Mouse (Mus musculus) kidney, adult 2 months (tissue): ENCODE data around the gene Nipal4. TPM values are rescaled to one million over a fixed set of nuclear protein-coding genes. Genes with fewer than 3 reads are reported as not detected.

Experiments used
- DNase-seq: peaks from one replicate; pipeline ENCODE4 v3.0.0; 2021
- H3K27ac ChIP-seq: fragments of 200-500 bp; 2 replicates; pipeline ENCODE4 v1.5.1; 2012; ENCODE audit warnings: low read depth, low read length, control low read depth, inconsistent platforms; ENCODE audit not compliant: insufficient read depth
- H3K27me3 ChIP-seq: fragments of 200-500 bp; replicated peaks from 2 replicates; pipeline ENCODE4 v1.6.1; 2012; ENCODE audit warnings: mild to moderate bottlenecking, moderate library complexity, low read length, inconsistent platforms; ENCODE audit not compliant: control insufficient read depth, insufficient read depth
- H3K36me3 ChIP-seq: fragments of 200-500 bp; 2 replicates; pipeline ENCODE4 v1.6.1; 2012; ENCODE audit warnings: mild to moderate bottlenecking, moderate library complexity, low read length, inconsistent platforms; ENCODE audit not compliant: control insufficient read depth, insufficient read depth
- H3K4me1 ChIP-seq: fragments of 200-500 bp; 2 replicates; pipeline ENCODE4 v1.6.1; 2011; ENCODE audit warnings: low read length; ENCODE audit not compliant: control insufficient read depth, insufficient read depth
- H3K4me3 ChIP-seq: fragments of 200-500 bp; 2 replicates; pipeline ENCODE4 v1.5.1; 2011; ENCODE audit warnings: mild to moderate bottlenecking, low read depth, low read length, control low read depth; ENCODE audit not compliant: insufficient read depth
- CTCF ChIP-seq: fragments of 200-500 bp; conservative IDR thresholded peaks from 2 replicates; pipeline ENCODE4 v1.5.1; 2011; ENCODE audit warnings: low read depth, mild to moderate bottlenecking, control low read depth, low read length, moderate library complexity, mixed read lengths; ENCODE audit not compliant: insufficient read depth, insufficient read length
- POLR2A ChIP-seq: fragments of 200-500 bp; IDR thresholded peaks from one replicate; pipeline ENCODE4 v1.6.1; 2011; ENCODE audit warnings: low read depth, low read length, control low read depth
- WGBS: fragments of 180-500 bp; shearing (Covaris S2); methylation state at CpG from one replicate; pipeline ENCODE4 v1.1.7; 2018; 5-methylcytosine and 5-hydroxymethylcytosine counted together
- polyA plus RNA-seq: library from polyadenylated mRNA; depleted of rRNA; stranded (reverse); fragments of >200 nt; gene quantifications from 2 replicates; pipeline ENCODE4 v1.2.3, GENCODE M21; 2012

Gene Nipal4
- polyA plus RNA-seq, 1 experiment, result 0.19 TPM

DNA sequence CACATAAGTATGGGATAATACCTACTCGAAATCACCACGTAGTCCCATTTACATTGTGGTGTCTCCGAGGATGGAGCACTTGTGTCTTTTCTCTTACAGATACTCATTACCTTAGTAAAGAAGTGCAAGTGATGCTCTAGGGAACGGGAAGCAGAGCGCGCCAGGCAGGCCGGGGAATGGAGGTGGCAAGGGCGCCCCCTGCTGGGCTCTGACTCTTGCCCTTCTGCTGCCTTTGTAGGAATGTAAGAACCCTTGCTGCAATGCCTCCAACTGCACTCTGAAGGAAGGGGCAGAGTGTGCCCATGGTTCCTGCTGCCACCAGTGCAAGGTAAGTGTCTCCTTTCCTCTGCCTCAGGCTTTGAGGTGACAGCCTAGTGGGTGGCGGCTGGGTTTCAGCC lies 37.8 kb downstream of the Nipal4 start:
- no peaks in the 10 kb centered on the region for H3K4me1 ChIP-seq
- no peak overlapping the region for H3K4me3 ChIP-seq
- TF ChIP-seq POLR2A (no peak), CTCF (peak; percentile 71)
- DNase-seq, result peak; percentile 65
- H3K27me3 ChIP-seq, result no peaks in the 10 kb centered on the region
- no peak overlapping the region for H3K27ac ChIP-seq
- WGBS, result 72% methylated on average over 9 of the region's 9 CpGs
- no peaks in the 10 kb centered on the region for H3K36me3 ChIP-seq

DNA sequence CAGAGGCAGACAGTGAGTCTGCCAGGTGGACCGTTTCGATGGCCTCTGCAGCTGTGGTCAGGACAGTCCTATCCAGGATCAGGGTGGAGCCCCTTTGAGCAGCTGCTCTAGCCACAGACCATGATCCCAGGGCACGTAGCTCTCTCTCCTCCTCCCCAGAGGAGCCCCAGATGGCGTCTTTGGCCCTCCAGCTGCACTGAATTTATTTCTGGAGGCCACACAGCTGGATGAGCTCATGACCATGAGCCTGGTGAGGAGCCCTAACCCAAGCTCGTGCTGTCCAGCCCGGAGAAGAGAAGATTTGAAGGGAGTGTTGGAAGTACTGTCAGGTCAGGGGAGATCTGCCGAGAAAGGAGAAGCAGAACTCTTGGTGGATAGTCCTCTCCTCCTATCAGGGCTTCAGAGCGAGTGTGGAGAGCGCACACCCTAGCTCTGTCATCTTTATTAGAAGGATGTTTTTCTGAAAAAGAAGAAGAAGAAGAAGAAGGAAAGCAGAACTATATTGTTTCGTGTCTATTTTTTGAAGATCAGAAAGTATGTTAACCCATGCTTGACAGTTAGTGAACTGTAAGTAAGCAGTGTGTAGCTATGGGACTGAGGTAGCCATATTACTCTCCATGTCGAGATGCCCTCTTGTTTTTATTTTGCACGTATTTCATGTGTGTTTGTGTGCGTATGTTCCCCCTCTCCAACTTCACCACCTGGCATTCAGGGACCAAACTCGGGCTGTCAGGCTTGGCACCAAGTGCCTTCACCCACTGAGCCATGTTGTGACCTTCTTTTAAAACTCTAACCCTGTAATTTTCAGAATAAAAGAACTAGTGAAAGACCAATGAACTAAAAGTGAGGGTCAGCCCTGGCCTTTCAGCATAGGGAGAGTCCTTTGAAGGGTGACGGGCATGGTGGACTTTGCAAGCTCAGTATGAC lies 38.4 kb downstream of the Nipal4 start:
- DNase-seq, result peak; percentile 42
- Histone ChIP-seq H3K4me3 (no peak overlapping the region), H3K36me3 (no peaks in the 10 kb centered on the region), H3K27ac (no peak overlapping the region), H3K4me1 (no peaks in the 10 kb centered on the region), H3K27me3 (no peaks in the 10 kb centered on the region)
- 62% methylated on average over 15 of the region's 15 CpGs for WGBS
- TF ChIP-seq POLR2A (no peak), CTCF (no peak)

DNA sequence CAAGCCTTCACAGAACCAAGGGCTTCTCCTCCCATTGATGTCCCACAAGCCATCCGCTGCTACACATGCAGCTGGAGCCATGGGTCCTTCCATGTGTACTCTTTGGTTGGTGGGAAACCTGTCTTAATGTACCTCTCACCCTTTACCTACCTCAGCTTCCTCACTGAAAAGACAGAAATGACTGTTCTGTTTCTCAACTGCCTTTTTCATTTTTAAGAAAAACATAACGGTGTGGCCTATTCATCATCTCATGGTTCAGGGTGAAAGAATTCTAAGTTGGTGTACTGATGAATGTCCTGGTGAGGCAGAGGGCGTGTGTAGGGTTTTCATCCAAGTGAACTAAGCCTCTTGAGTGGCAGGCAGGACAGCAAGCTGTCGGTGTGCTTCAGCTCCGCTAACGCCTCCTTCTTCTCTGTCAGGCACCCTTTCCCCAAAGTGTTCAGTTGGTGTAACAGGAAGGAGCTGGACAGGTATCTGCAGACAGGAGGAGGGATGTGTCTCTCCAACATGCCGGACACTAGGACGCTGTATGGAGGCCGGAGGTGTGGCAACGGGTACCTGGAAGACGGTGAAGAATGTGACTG lies 39.4 kb downstream of the Nipal4 start:
- H3K4me3 ChIP-seq, result no peak overlapping the region
- TF ChIP-seq CTCF (no peak), POLR2A (no peak)
- H3K4me1 ChIP-seq, result no peaks in the 10 kb centered on the region
- no peaks in the 10 kb centered on the region for H3K27me3 ChIP-seq
- H3K36me3 ChIP-seq, result no peaks in the 10 kb centered on the region
- H3K27ac ChIP-seq, result no peak overlapping the region
- WGBS, result 88% methylated on average over 11 of the region's 11 CpGs
- DNase-seq, result no peak

DNA sequence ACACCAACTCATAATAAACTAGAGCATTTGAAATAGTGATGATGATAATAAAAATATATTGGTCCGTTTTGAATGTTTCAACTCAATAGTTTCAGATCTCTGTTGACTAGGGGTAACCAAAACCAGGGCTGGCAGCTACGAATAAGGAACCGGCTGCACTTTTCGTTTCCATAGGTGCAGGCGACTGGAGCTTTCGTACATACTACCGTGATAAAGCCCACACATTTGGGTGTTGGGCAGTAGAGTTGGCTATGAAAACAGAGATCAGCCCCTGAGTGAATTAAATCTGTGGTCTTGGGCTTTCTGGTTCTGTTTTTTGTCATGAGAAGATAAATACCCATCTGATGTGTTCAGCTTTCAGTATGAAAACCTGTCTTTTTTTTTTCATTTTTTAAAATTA lies 40.0 kb downstream of the Nipal4 start:
- H3K27me3 ChIP-seq, result no peaks in the 10 kb centered on the region
- no peak overlapping the region for H3K27ac ChIP-seq
- no peaks in the 10 kb centered on the region for H3K36me3 ChIP-seq
- TF ChIP-seq POLR2A, result no peak
- no peak for TF ChIP-seq CTCF
- no peak overlapping the region for H3K4me3 ChIP-seq
- 87% methylated on average over 7 of the region's 7 CpGs for WGBS
- no peak for DNase-seq
- H3K4me1 ChIP-seq, result no peaks in the 10 kb centered on the region

DNA sequence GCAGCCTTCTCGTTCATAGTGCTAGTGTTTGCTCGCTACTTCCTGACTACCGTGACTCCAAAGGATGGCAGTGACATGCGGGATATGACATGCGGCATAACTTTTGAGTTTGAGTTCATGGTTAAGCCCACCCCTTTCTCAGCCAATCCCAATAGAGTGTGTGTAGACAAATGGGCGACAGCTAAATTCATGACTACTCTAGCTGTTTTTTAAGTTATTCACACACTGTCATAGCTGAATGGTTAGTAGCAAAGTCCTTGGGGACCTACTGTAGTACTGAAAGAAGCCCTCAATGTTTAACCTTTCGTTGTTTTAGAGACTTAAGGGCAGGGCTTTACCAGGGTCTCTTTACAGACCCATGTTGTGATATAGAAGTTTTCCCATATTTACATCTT lies 40.5 kb downstream of the Nipal4 start:
- WGBS, result 87% methylated on average over 7 of the region's 7 CpGs
- Histone ChIP-seq H3K27ac (no peak overlapping the region), H3K4me3 (no peak overlapping the region), H3K4me1 (no peaks in the 10 kb centered on the region), H3K36me3 (no peaks in the 10 kb centered on the region), H3K27me3 (no peaks in the 10 kb centered on the region)
- TF ChIP-seq POLR2A (no peak), CTCF (no peak)
- DNase-seq, result no peak

DNA sequence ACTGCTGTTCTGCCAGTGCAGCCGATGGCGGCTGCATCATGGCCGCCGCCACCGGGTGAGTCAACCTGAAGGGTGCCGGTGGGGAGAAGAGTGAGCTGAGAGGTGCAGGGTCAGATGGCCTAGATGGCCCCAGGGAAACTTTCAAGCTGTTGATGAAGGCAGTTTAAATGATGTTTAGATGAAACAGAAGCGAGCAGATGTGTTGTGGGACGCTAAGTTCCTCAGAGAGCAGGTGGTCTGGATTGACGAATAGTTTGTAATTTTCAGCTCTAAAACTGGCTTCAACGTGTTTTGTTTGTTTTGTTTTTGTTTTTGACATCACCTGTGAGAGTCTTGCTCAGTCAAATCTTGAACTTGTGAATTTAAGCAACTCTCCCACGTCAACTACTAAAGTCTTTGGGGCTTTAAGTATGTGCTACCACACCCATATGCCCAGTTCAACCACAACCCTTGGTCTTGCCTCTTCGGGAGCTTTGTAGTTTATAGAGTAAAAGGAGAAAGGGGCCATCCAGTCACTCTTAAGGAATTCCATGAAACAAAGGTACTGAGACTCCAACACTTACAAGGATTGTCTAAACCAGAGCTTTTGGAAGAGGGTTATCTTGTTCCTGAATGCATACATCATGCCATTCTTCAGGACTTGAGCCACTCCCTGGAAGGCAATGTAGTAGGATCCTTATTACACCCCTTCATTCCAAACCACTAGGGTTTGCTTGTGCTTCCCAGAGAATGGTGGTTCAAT lies 41.0 kb downstream of the Nipal4 start:
- 94% methylated on average over 12 of the region's 12 CpGs for WGBS
- H3K27me3 ChIP-seq, result no peaks in the 10 kb centered on the region
- DNase-seq, result no peak
- no peak overlapping the region for H3K27ac ChIP-seq
- no peak overlapping the region for H3K4me3 ChIP-seq
- no peaks in the 10 kb centered on the region for H3K4me1 ChIP-seq
- TF ChIP-seq CTCF (no peak), POLR2A (no peak)
- H3K36me3 ChIP-seq, result no peaks in the 10 kb centered on the region

DNA sequence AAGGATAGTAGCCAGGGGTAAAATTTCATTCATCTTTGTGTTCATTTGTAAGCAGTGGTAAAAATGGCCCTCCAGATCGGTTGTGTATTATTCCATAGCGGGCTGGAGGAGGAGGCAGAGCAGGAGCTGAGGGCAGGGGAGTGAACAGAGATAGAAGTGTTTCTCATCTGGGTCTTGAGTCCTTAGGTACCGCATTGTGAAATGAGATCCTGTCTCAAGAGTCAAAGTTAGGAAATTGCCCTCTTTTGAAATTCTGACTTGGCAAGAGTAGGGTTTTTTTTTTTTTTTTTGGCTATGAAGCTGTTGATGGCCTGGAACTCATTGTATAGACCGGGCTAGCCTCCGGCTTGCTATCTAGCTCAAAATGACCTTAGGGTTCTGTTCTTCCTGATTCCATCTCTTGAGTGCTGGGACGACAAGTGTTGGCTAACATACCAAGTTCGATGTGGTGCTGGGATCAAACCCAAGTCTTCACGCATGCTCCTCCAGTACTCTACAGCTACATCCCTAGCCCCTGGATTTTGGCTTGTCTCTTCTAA lies 42.9 kb downstream of the Nipal4 start:
- Histone ChIP-seq H3K27ac (no peak overlapping the region), H3K4me3 (no peak overlapping the region), H3K4me1 (no peaks in the 10 kb centered on the region), H3K36me3 (no peaks in the 10 kb centered on the region), H3K27me3 (no peaks in the 10 kb centered on the region)
- TF ChIP-seq POLR2A (no peak), CTCF (no peak)
- DNase-seq, result no peak
- 78% methylated on average over 8 of the region's 8 CpGs for WGBS
